Mouse (Mus musculus): ENCODE results near the gene Acot11.
"Not testable (repeated sequence)": the region's sequence is repeated elsewhere in the genome, so short reads cannot be mapped to it uniquely, and the experiment has no call there.

The Acot11 gene

GRCm38 (mm10) chr4:106783137-106783536 is 21.7 kb downstream of the Acot11 start:
- in situ Hi-C loops (cut with MboI; ENCODE audit: low sequenced_read_pairs), result no loop called here

- in situ Hi-C loops (cut with MboI; ENCODE audit: low sequenced_read_pairs), result no loop called here
Measured at GRCm38 (mm10) chr4:106780045-106780444, 24.8 kb downstream of the Acot11 start.

- in situ Hi-C loops (cut with MboI; ENCODE audit: low sequenced_read_pairs), result no loop called here
Measured at GRCm38 (mm10) chr4:106778116-106778788, 26.5 kb downstream of the Acot11 start.

- in situ Hi-C loops (cut with MboI; ENCODE audit: low sequenced_read_pairs), result no loop called here
Measured at GRCm38 (mm10) chr4:106776998-106777397, 27.8 kb downstream of the Acot11 start.

GRCm38 (mm10) chr4:106775767-106776166 is 29.0 kb downstream of the Acot11 start:
- in situ Hi-C loops (cut with MboI; ENCODE audit: low sequenced_read_pairs), result not testable (repeated sequence)

GRCm38 (mm10) chr4:106772558-106772957 is 32.2 kb downstream of the Acot11 start:
- in situ Hi-C loops (cut with MboI; ENCODE audit: low sequenced_read_pairs), result no loop called here

- in situ Hi-C loops (cut with MboI; ENCODE audit: low sequenced_read_pairs), result no loop called here
Measured at GRCm38 (mm10) chr4:106769306-106769705, 35.5 kb downstream of the Acot11 start.

- in situ Hi-C loops (cut with MboI; ENCODE audit: low sequenced_read_pairs), result no loop called here
Measured at GRCm38 (mm10) chr4:106764166-106764565, 40.6 kb downstream of the Acot11 start.

GRCm38 (mm10) chr4:106751726-106752125 is 53.1 kb downstream of the Acot11 start:
- in situ Hi-C loops (cut with MboI; ENCODE audit: low sequenced_read_pairs), result no loop called here

GRCm38 (mm10) chr4:106749699-106750098 is 55.1 kb downstream of the Acot11 start:
- in situ Hi-C loops (cut with MboI; ENCODE audit: low sequenced_read_pairs), result no loop called here

- in situ Hi-C loops (cut with MboI; ENCODE audit: low sequenced_read_pairs), result no loop called here
Measured at GRCm38 (mm10) chr4:106747001-106747580, 57.7 kb downstream of the Acot11 start.

- in situ Hi-C loops (cut with MboI; ENCODE audit: low sequenced_read_pairs), result no loop called here
Measured at GRCm38 (mm10) chr4:106745862-106746261, 58.9 kb downstream of the Acot11 start.

- in situ Hi-C loops (cut with MboI; ENCODE audit: low sequenced_read_pairs), result no loop called here
Measured at GRCm38 (mm10) chr4:106737904-106738303, 66.9 kb downstream of the Acot11 start.

GRCm38 (mm10) chr4:106736884-106737283 is 67.9 kb downstream of the Acot11 start:
- in situ Hi-C loops (cut with MboI; ENCODE audit: low sequenced_read_pairs), result not testable (repeated sequence)

- in situ Hi-C loops (cut with MboI; ENCODE audit: low sequenced_read_pairs), result no loop called here
Measured at GRCm38 (mm10) chr4:106733636-106734035, 71.2 kb downstream of the Acot11 start, which contains the start of gene Fam151a. TSS of gene Fam151a (plus strand) at chr4:106733889.

- in situ Hi-C loops (cut with MboI; ENCODE audit: low sequenced_read_pairs), result no loop called here
Measured at GRCm38 (mm10) chr4:106730814-106731213, 74.0 kb downstream of the Acot11 start, which contains the start of gene Mroh7. TSS of gene Mroh7 (minus strand) at chr4:106730925.

GRCm38 (mm10) chr4:106720631-106721030 is 84.2 kb downstream of the Acot11 start:
- in situ Hi-C loops (cut with MboI; ENCODE audit: low sequenced_read_pairs), result no loop called here

- in situ Hi-C loops (cut with MboI; ENCODE audit: low sequenced_read_pairs), result no loop called here
Measured at GRCm38 (mm10) chr4:106713622-106714021, 91.2 kb downstream of the Acot11 start.

GRCm38 (mm10) chr4:106708408-106708807 is 96.4 kb downstream of the Acot11 start:
- in situ Hi-C loops (cut with MboI; ENCODE audit: low sequenced_read_pairs), result loop anchor here (10.0 kb wide), 1 partner anchor 94 kb away; the partner anchor contains the start of gene Lexm

- in situ Hi-C loops (cut with MboI; ENCODE audit: low sequenced_read_pairs), result loop anchor here (10.0 kb wide), 1 partner anchor 93 kb away; the partner anchor contains the start of gene Lexm
Measured at GRCm38 (mm10) chr4:106707957-106708356, 96.8 kb downstream of the Acot11 start.

- in situ Hi-C loops (cut with MboI; ENCODE audit: low sequenced_read_pairs), result loop anchor here (10.0 kb wide), 1 partner anchor 90 kb away; the partner anchor contains the start of gene Lexm
Measured at GRCm38 (mm10) chr4:106705096-106705665, 99.6 kb downstream of the Acot11 start.

- in situ Hi-C loops (cut with MboI; ENCODE audit: low sequenced_read_pairs), result loop anchor here (10.0 kb wide), 1 partner anchor 90 kb away; the partner anchor contains the start of gene Lexm
Measured at GRCm38 (mm10) chr4:106704416-106704815, 100.4 kb downstream of the Acot11 start.

Data from CH12F3 (cell line).